Mouse (Mus musculus): ENCODE data around the gene Prim2.
A peak's percentile ranks its signal among the peaks of the same experiment; 100 is the strongest.

DNA sequence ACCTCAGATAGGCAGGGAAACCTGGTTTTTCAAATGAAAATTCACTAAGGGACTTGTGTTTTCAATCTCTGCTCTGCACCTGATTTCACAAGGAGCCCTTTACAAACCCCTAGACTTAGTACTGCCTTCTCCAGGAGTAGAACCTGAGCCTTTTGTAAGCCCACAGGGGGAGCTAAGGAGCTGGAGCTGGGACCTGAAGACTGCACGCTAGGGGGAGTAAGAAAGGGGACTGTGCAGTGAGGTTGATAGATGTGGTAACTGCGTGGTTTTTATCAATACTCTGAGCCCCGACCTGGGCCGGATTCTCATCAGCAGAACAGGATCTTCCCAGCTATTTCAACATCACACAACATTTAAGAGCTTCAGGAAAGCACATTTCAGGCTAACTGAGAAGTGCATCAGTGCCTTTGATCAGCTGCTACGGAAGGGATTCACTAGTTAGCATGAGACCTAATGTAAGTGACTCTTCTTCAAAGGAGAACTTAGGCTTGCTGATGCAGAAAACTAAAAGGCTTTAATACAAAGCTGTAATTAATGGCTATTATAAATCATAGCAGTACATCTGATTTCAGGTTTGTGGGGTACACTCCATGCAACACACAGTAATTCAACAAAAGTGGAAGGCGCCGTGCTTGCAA lies 103.7 kb downstream of the Prim2 start:
- TF ChIP-seq CTCF (IDR thresholded peaks at IDR 0.05; ENCODE audit: low read depth, low read length) (peak; percentile 71), GATA1 (IDR thresholded peaks at IDR 0.05; ENCODE audit: borderline replicate concordance, low read length) (no peak), POLR2AphosphoS5 (IDR thresholded peaks at IDR 0.05; ENCODE audit: insufficient replicate concordance, low read depth, low read length) (no peak), TAL1 (conservative IDR thresholded peaks at IDR 0.05; ENCODE audit: low read depth, low read length) (no peak), GATA2 (IDR thresholded peaks at IDR 0.05; ENCODE audit: borderline replicate concordance, low read depth, low read length) (no peak)
